8 mouse cellular contexts compared by ENCODE assay signal in the genomic region with DNA sequence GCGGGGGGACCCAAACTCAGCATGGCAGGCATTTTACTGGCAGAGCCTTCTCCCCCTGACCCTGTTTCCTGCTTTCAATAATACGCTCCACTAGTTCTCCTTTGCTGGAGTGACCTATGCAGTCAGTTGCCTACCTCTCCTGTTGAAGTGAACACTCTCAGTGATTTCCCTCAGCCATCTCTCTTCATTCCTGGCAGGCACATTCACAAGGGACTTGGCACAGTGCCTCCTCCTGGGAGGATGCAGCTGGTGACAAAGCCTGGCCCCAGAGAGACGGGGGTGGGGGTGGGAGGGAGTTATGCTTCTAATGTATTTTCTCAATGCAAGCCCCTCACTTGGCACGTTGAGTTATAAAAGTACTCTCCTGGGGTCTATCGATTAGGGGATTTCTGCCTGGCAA.
A peak's percentile ranks its signal among the peaks of the same experiment; 100 is the strongest.
DNase-seq lines count a peak whose midpoint lies in the region; ATAC-seq and TF ChIP-seq lines count a peak whose summit lies in the region.

No protein-coding gene starts in this region.

- TF ChIP-seq CTCF in kidney, adult 2 months (conservative IDR thresholded peaks at IDR 0.05; ENCODE audit: insufficient read depth, insufficient read length, low read depth, low read length): no peak

- H3K9me3 ChIP-seq in hindbrain, embryonic 16.5 days (ENCODE audit: control insufficient read depth, low read length): no peaks in the 10 kb centered on the region
- H3K9me3 ChIP-seq in neural tube, embryonic 15.5 days (replicated peaks): no peaks in the 10 kb centered on the region

- H3K4me3 ChIP-seq in kidney, adult 2 months (ENCODE audit: insufficient read depth, low read depth, low read length): no peak overlapping the region
- H3K4me3 ChIP-seq in hindbrain, embryonic 16.5 days (ENCODE audit: low read length): no peak overlapping the region
- no peak overlapping the region for H3K4me3 ChIP-seq in neural tube, embryonic 15.5 days (replicated peaks)

- TF ChIP-seq POLR2A in kidney, adult 2 months (IDR thresholded peaks at IDR 0.05; ENCODE audit: low read depth, low read length): no peak

- H3K9ac ChIP-seq in hindbrain, embryonic 16.5 days (ENCODE audit: low read depth, low read length): no peak overlapping the region
- no peak overlapping the region for H3K9ac ChIP-seq in neural tube, embryonic 15.5 days (replicated peaks)

- H3K36me3 ChIP-seq in kidney, adult 2 months (ENCODE audit: control insufficient read depth, insufficient read depth, low read length): no peaks in the 10 kb centered on the region
- H3K36me3 ChIP-seq in hindbrain, embryonic 16.5 days (ENCODE audit: control insufficient read depth, insufficient read depth, low read length): peaks cover 2% of the 10 kb centered on the region; the same call in 1 of the 2 replicates
- H3K36me3 ChIP-seq in neural tube, embryonic 15.5 days: peaks cover 13% of the 10 kb centered on the region; the same call in 1 of the 2 replicates

- WGBS in kidney, adult 2 months: 55% methylated on average over 5 of the region's 5 CpGs
- 40% methylated on average over 5 of the region's 5 CpGs for WGBS in hindbrain, embryonic 16.5 days
- 47% methylated on average over 5 of the region's 5 CpGs for WGBS in neural tube, embryonic 15.5 days

- H3K4me1 ChIP-seq in kidney, adult 2 months (ENCODE audit: control insufficient read depth, insufficient read depth, low read length): no peaks in the 10 kb centered on the region
- H3K4me1 ChIP-seq in hindbrain, embryonic 16.5 days (ENCODE audit: control insufficient read depth, insufficient read depth, low read depth, low read length): peaks cover 8% of the 10 kb centered on the region; the same call in 1 of the 2 replicates
- H3K4me1 ChIP-seq in neural tube, embryonic 15.5 days: peaks cover 11% of the 10 kb centered on the region

- DNase-seq in kidney, postnatal 14 days: peak; percentile 45
- no peak for DNase-seq in kidney, adult 2 months
- peak; percentile 88 for DNase-seq in cerebellum, adult 9-10 months
- DNase-seq in embryo, embryonic 9.5 days (ENCODE audit: extremely low spot score): no peak
- no peak for DNase-seq in spleen, postnatal 4 days (ENCODE audit: low spot score in 2 of 2)
- DNase-seq in adrenal gland, adult (ENCODE audit: inconsistent age in 2 of 2, low spot score in 1 of 2): no peak

- 0 out of 2 replicates have a peak, but pooled peaks have one; percentile 45 for ATAC-seq in hindbrain, embryonic 16.5 days
- ATAC-seq in neural tube, embryonic 15.5 days (ENCODE audit: low FRiP score): peak; percentile 28; the same call in 1 of the 2 replicates

- H3K27me3 ChIP-seq in kidney, adult 2 months (replicated peaks; ENCODE audit: control insufficient read depth, insufficient read depth, low read length): no peaks in the 10 kb centered on the region
- H3K27me3 ChIP-seq in hindbrain, embryonic 16.5 days (replicated peaks; ENCODE audit: control insufficient read depth, insufficient read depth, low read length): no peaks in the 10 kb centered on the region
- no peaks in the 10 kb centered on the region for H3K27me3 ChIP-seq in neural tube, embryonic 15.5 days (replicated peaks)

- no peak overlapping the region for H3K4me2 ChIP-seq in hindbrain, embryonic 16.5 days (ENCODE audit: low read length)
- no peak overlapping the region for H3K4me2 ChIP-seq in neural tube, embryonic 15.5 days

- no peak overlapping the region for H3K27ac ChIP-seq in kidney, adult 2 months (ENCODE audit: insufficient read depth, low read depth, low read length)
- 0 out of 2 replicates have a peak overlapping the region, but pooled peaks have one; percentile 48 for H3K27ac ChIP-seq in hindbrain, embryonic 16.5 days (ENCODE audit: low read depth, low read length)
- peak overlapping the region; percentile 10; the same call in 1 of the 2 replicates for H3K27ac ChIP-seq in neural tube, embryonic 15.5 days (replicated peaks)

Comparison
In these comparisons a context has a peak if more than half of its experiments do, and no peak if none do; other contexts are left out.
1. DNase-seq: peak in kidney, postnatal 14 days (single experiment) and cerebellum, adult 9-10 months (single experiment); none in kidney, adult 2 months (single experiment), embryo, embryonic 9.5 days (single experiment), spleen, postnatal 4 days (0 of 2) and adrenal gland, adult (0 of 2).